Mouse (Mus musculus): Measurements from ENCODE around the gene Foxo1. TPM values are rescaled to one million over a fixed set of nuclear protein-coding genes. Genes with fewer than 3 reads are reported as not detected.

The Foxo1 gene
- polyA plus RNA-seq, 1 experiment from 2014 or later: 5.4 TPM

- no peak overlapping the region for H3K9ac ChIP-seq
- H3K4me2 ChIP-seq: no peak overlapping the region
- ATAC-seq (replicated peaks; ENCODE audit: insufficient number of reproducible peaks, insufficient read depth, low FRiP score, low read depth): no peak
- H3K27me3 ChIP-seq: no peaks in the 10 kb centered on the region
- H3K4me1 ChIP-seq (replicated peaks): peaks cover 16% of the 10 kb centered on the region
- H3K9me3 ChIP-seq (replicated peaks): no peaks in the 10 kb centered on the region
- WGBS: 88% methylated on average over 2 of the region's 2 CpGs
- H3K4me3 ChIP-seq: no peak overlapping the region
- H3K27ac ChIP-seq: no peak overlapping the region
- no peaks in the 10 kb centered on the region for H3K36me3 ChIP-seq
Measured at GRCm38 (mm10) chr3:52290811-52291210, 22.7 kb downstream of the Foxo1 start.

GRCm38 (mm10) chr3:52292498-52292897 lies 24.4 kb downstream of the Foxo1 start:
- WGBS: 62% methylated on average over 7 of the region's 7 CpGs
- ATAC-seq (replicated peaks; ENCODE audit: insufficient number of reproducible peaks, insufficient read depth, low FRiP score, low read depth): no peak
- Histone ChIP-seq H3K4me3 (no peak overlapping the region), H3K9ac (no peak overlapping the region), H3K4me2 (no peak overlapping the region), H3K36me3 (no peaks in the 10 kb centered on the region), H3K9me3 (replicated peaks) (no peaks in the 10 kb centered on the region), H3K27ac (no peak overlapping the region), H3K27me3 (no peaks in the 10 kb centered on the region), H3K4me1 (replicated peaks) (peaks cover 17% of the 10 kb centered on the region)

- no peaks in the 10 kb centered on the region for H3K27me3 ChIP-seq
- no peak for ATAC-seq (replicated peaks; ENCODE audit: insufficient number of reproducible peaks, insufficient read depth, low FRiP score, low read depth)
- H3K36me3 ChIP-seq: no peaks in the 10 kb centered on the region
- no peak overlapping the region for H3K4me3 ChIP-seq
- no peaks in the 10 kb centered on the region for H3K9me3 ChIP-seq (replicated peaks)
- WGBS: 70% methylated on average over 5 of the region's 5 CpGs
- H3K27ac ChIP-seq: no peak overlapping the region
- no peak overlapping the region for H3K9ac ChIP-seq
- peaks cover 26% of the 10 kb centered on the region for H3K4me1 ChIP-seq (replicated peaks)
- no peak overlapping the region for H3K4me2 ChIP-seq
Measured at GRCm38 (mm10) chr3:52293946-52294345, 25.8 kb downstream of the Foxo1 start.

GRCm38 (mm10) chr3:52295688-52296087 lies 27.6 kb downstream of the Foxo1 start:
- Histone ChIP-seq H3K27ac (no peak overlapping the region), H3K9me3 (replicated peaks) (no peaks in the 10 kb centered on the region), H3K4me2 (no peak overlapping the region), H3K4me3 (no peak overlapping the region), H3K4me1 (replicated peaks) (peaks cover 44% of the 10 kb centered on the region), H3K36me3 (no peaks in the 10 kb centered on the region), H3K9ac (no peak overlapping the region), H3K27me3 (no peaks in the 10 kb centered on the region)
- 92% methylated on average over 1 of the region's 1 CpGs for WGBS
- no peak for ATAC-seq (replicated peaks; ENCODE audit: insufficient number of reproducible peaks, insufficient read depth, low FRiP score, low read depth)

GRCm38 (mm10) chr3:52296224-52296760 lies 28.2 kb downstream of the Foxo1 start:
- WGBS: 62% methylated on average over 7 of the region's 7 CpGs
- H3K4me1 ChIP-seq (replicated peaks): peaks cover 47% of the 10 kb centered on the region

GRCm38 (mm10) chr3:52297291-52298018 lies 29.3 kb downstream of the Foxo1 start:
- Histone ChIP-seq H3K4me1 (replicated peaks) (peaks cover 45% of the 10 kb centered on the region), H3K4me2 (no peak overlapping the region), H3K27ac (no peak overlapping the region), H3K4me3 (no peak overlapping the region), H3K36me3 (no peaks in the 10 kb centered on the region), H3K9me3 (replicated peaks) (no peaks in the 10 kb centered on the region), H3K9ac (no peak overlapping the region), H3K27me3 (no peaks in the 10 kb centered on the region)
- 70% methylated on average over 15 of the region's 15 CpGs for WGBS
- ATAC-seq (replicated peaks; ENCODE audit: insufficient number of reproducible peaks, insufficient read depth, low FRiP score, low read depth): no peak

More at GRCm38 (mm10) chr3:52296224-52296760, 28.2 kb downstream of the Foxo1 start:
- Histone ChIP-seq H3K4me2 (no peak overlapping the region), H3K9ac (no peak overlapping the region), H3K9me3 (replicated peaks) (no peaks in the 10 kb centered on the region), H3K27ac (no peak overlapping the region), H3K36me3 (no peaks in the 10 kb centered on the region), H3K4me3 (no peak overlapping the region), H3K27me3 (no peaks in the 10 kb centered on the region)
- no peak for ATAC-seq (replicated peaks; ENCODE audit: insufficient number of reproducible peaks, insufficient read depth, low FRiP score, low read depth)

GRCm38 (mm10) chr3:52298683-52299082 lies 30.5 kb downstream of the Foxo1 start:
- peaks cover 34% of the 10 kb centered on the region for H3K4me1 ChIP-seq (replicated peaks)
- no peaks in the 10 kb centered on the region for H3K36me3 ChIP-seq
- H3K27me3 ChIP-seq: no peaks in the 10 kb centered on the region
- 0 out of 2 replicates have a peak overlapping the region, but pooled peaks have one; percentile 14 for H3K27ac ChIP-seq
- H3K4me3 ChIP-seq: no peak overlapping the region
- no peak for ATAC-seq (replicated peaks; ENCODE audit: insufficient number of reproducible peaks, insufficient read depth, low FRiP score, low read depth)
- H3K9ac ChIP-seq: no peak overlapping the region
- no peaks in the 10 kb centered on the region for H3K9me3 ChIP-seq (replicated peaks)
- no peak overlapping the region for H3K4me2 ChIP-seq
- 58% methylated on average over 4 of the region's 4 CpGs for WGBS

- 0 out of 2 replicates have a peak overlapping the region, but pooled peaks have one; percentile 3 for H3K9ac ChIP-seq
- no peak overlapping the region for H3K4me2 ChIP-seq
- no peaks in the 10 kb centered on the region for H3K27me3 ChIP-seq
- H3K4me1 ChIP-seq (replicated peaks): peaks cover 34% of the 10 kb centered on the region
- no peaks in the 10 kb centered on the region for H3K36me3 ChIP-seq
- H3K27ac ChIP-seq: peak overlapping the region; percentile 14; the same call in 1 of the 2 replicates
- peak; percentile 34; the same call in 1 of the 2 replicates for ATAC-seq (replicated peaks; ENCODE audit: insufficient number of reproducible peaks, insufficient read depth, low FRiP score, low read depth)
- WGBS: 41% methylated on average over 2 of the region's 2 CpGs
- H3K9me3 ChIP-seq (replicated peaks): no peaks in the 10 kb centered on the region
- no peak overlapping the region for H3K4me3 ChIP-seq
Measured at GRCm38 (mm10) chr3:52299376-52299775, 31.2 kb downstream of the Foxo1 start.

GRCm38 (mm10) chr3:52300517-52300916 lies 32.4 kb downstream of the Foxo1 start:
- ATAC-seq (replicated peaks; ENCODE audit: insufficient number of reproducible peaks, insufficient read depth, low FRiP score, low read depth): no peak
- Histone ChIP-seq H3K4me3 (no peak overlapping the region), H3K27me3 (no peaks in the 10 kb centered on the region), H3K9me3 (replicated peaks) (no peaks in the 10 kb centered on the region), H3K9ac (no peak overlapping the region), H3K4me1 (replicated peaks) (peaks cover 34% of the 10 kb centered on the region), H3K27ac (no peak overlapping the region), H3K36me3 (no peaks in the 10 kb centered on the region), H3K4me2 (no peak overlapping the region)
- WGBS: 71% methylated on average over 6 of the region's 6 CpGs

GRCm38 (mm10) chr3:52303301-52303700 lies 35.2 kb downstream of the Foxo1 start:
- H3K9ac ChIP-seq: no peak overlapping the region
- no peak overlapping the region for H3K4me2 ChIP-seq
- no peak overlapping the region for H3K27ac ChIP-seq
- H3K9me3 ChIP-seq (replicated peaks): no peaks in the 10 kb centered on the region
- H3K4me1 ChIP-seq (replicated peaks): peaks cover 41% of the 10 kb centered on the region
- WGBS: 66% methylated on average over 5 of the region's 5 CpGs
- H3K4me3 ChIP-seq: no peak overlapping the region
- H3K27me3 ChIP-seq: no peaks in the 10 kb centered on the region
- no peak for ATAC-seq (replicated peaks; ENCODE audit: insufficient number of reproducible peaks, insufficient read depth, low FRiP score, low read depth)
- no peaks in the 10 kb centered on the region for H3K36me3 ChIP-seq

- no peak overlapping the region for H3K4me3 ChIP-seq
- no peak overlapping the region for H3K9ac ChIP-seq
- no peak overlapping the region for H3K27ac ChIP-seq
- H3K4me1 ChIP-seq (replicated peaks): peaks cover 18% of the 10 kb centered on the region
- H3K27me3 ChIP-seq: no peaks in the 10 kb centered on the region
- no peaks in the 10 kb centered on the region for H3K36me3 ChIP-seq
- 37% methylated on average over 5 of the region's 5 CpGs for WGBS
- no peak overlapping the region for H3K4me2 ChIP-seq
- ATAC-seq (replicated peaks; ENCODE audit: insufficient number of reproducible peaks, insufficient read depth, low FRiP score, low read depth): no peak
- H3K9me3 ChIP-seq (replicated peaks): no peaks in the 10 kb centered on the region
Measured at GRCm38 (mm10) chr3:52308586-52309321, 40.6 kb downstream of the Foxo1 start.

All from heart, embryonic 15.5 days (tissue).